Mouse (Mus musculus) midbrain, embryonic 13.5 days (tissue): Measurements from ENCODE around the gene Ntn4. TPM values are rescaled to one million over a fixed set of nuclear protein-coding genes. Genes with fewer than 3 reads are reported as not detected.

Experiments
- ATAC-seq: fragments of 200-750 bp; cut with Nextera tagmentation; 2 replicates; pipeline ENCODE4 v1.8.0; 2017; ENCODE audit warnings: mild to moderate bottlenecking, moderate TSS enrichment, moderate library complexity
- H3K27ac ChIP-seq: fragments of 300-500 bp; sonication (generic); 2 replicates; pipeline ENCODE4 v1.5.1; 2015; ENCODE audit warnings: inconsistent platforms, mild to moderate bottlenecking, moderate library complexity
- H3K27me3 ChIP-seq: fragments of 300-500 bp; sonication (generic); 2 replicates; pipeline ENCODE4 v1.6.1; 2015; ENCODE audit warnings: mild to moderate bottlenecking, inconsistent platforms
- H3K36me3 ChIP-seq: fragments of 300-500 bp; sonication (generic); 2 replicates; pipeline ENCODE4 v1.6.1; 2015; ENCODE audit warnings: mild to moderate bottlenecking, inconsistent platforms
- H3K4me1 ChIP-seq: fragments of 300-500 bp; sonication (generic); replicated peaks from 2 replicates; pipeline ENCODE4 v1.6.1; 2015; ENCODE audit warnings: inconsistent platforms
- H3K4me2 ChIP-seq: fragments of 300-500 bp; sonication (generic); replicated peaks from 2 replicates; pipeline ENCODE4 v1.6.1; 2015; ENCODE audit warnings: moderate library complexity, mild to moderate bottlenecking, inconsistent platforms
- H3K4me3 ChIP-seq: fragments of 300-500 bp; sonication (generic); replicated peaks from 2 replicates; pipeline ENCODE4 v1.5.1; 2015; ENCODE audit warnings: mild to moderate bottlenecking, inconsistent platforms
- H3K9ac ChIP-seq: fragments of 300-500 bp; sonication (generic); replicated peaks from 2 replicates; pipeline ENCODE4 v1.6.1; 2015; ENCODE audit warnings: mild to moderate bottlenecking, inconsistent platforms
- H3K9me3 ChIP-seq: fragments of 300-500 bp; sonication (generic); 2 replicates; pipeline ENCODE4 v1.6.1; 2016; ENCODE audit warnings: mild to moderate bottlenecking, inconsistent platforms
- WGBS: fragments of 180-500 bp; shearing (Covaris S2); methylation state at CpG from one replicate; pipeline ENCODE4 v1.1.7; 2015; 5-methylcytosine and 5-hydroxymethylcytosine counted together
- polyA plus RNA-seq: library from polyadenylated mRNA; unstranded; fragments of >200 nt; fragmentation: Nextera tagmentation; extraction: Ambion mirVana; gene quantifications from 2 replicates; pipeline ENCODE4 v1.2.1, GENCODE M21; 2015

Ntn4 gene
- polyA plus RNA-seq, 1 experiment from 2014 or later: 2.0 TPM

- H3K36me3 ChIP-seq: 0 out of 2 replicates have a peak, but pooled peaks cover 2% of the 10 kb centered on the region
- peaks cover 23% of the 10 kb centered on the region for H3K4me1 ChIP-seq
- peak overlapping the region; percentile 15; the same call in 1 of the 2 replicates for H3K27ac ChIP-seq
- ATAC-seq: peak; percentile 67
- H3K4me2 ChIP-seq: no peak overlapping the region
- WGBS: 33% methylated on average over 14 of the region's 14 CpGs
- no peak overlapping the region for H3K4me3 ChIP-seq
- H3K9ac ChIP-seq: no peak overlapping the region
- no peaks in the 10 kb centered on the region for H3K9me3 ChIP-seq
- no peaks in the 10 kb centered on the region for H3K27me3 ChIP-seq
Measured at GRCm38 (mm10) chr10:93751302-93751701, 110.8 kb downstream of the Ntn4 start.

- WGBS: 78% methylated on average over 13 of the region's 13 CpGs
- Histone ChIP-seq H3K27ac (no peak overlapping the region), H3K9ac (no peak overlapping the region), H3K27me3 (no peaks in the 10 kb centered on the region), H3K4me1 (peaks cover 25% of the 10 kb centered on the region), H3K4me3 (no peak overlapping the region), H3K36me3 (no peaks in the 10 kb centered on the region), H3K9me3 (no peaks in the 10 kb centered on the region), H3K4me2 (no peak overlapping the region)
- no peak for ATAC-seq
Measured at GRCm38 (mm10) chr10:93753711-93754391, 113.4 kb downstream of the Ntn4 start.

GRCm38 (mm10) chr10:93756211-93756610 is 115.7 kb downstream of the Ntn4 start:
- H3K4me3 ChIP-seq: no peak overlapping the region
- no peaks in the 10 kb centered on the region for H3K36me3 ChIP-seq
- no peak overlapping the region for H3K4me2 ChIP-seq
- 19% methylated on average over 10 of the region's 10 CpGs for WGBS
- H3K4me1 ChIP-seq: peaks cover 14% of the 10 kb centered on the region
- no peak overlapping the region for H3K27ac ChIP-seq
- no peaks in the 10 kb centered on the region for H3K9me3 ChIP-seq
- ATAC-seq: 0 out of 2 replicates have a peak, but pooled peaks have one; percentile 27
- H3K9ac ChIP-seq: no peak overlapping the region
- no peaks in the 10 kb centered on the region for H3K27me3 ChIP-seq

- H3K27me3 ChIP-seq: no peaks in the 10 kb centered on the region
- ATAC-seq: no peak
Measured at GRCm38 (mm10) chr10:93759644-93760043, 119.2 kb downstream of the Ntn4 start.

GRCm38 (mm10) chr10:93760429-93760828 is 119.9 kb downstream of the Ntn4 start:
- no peak overlapping the region for H3K9ac ChIP-seq
- no peak overlapping the region for H3K4me3 ChIP-seq
- no peak overlapping the region for H3K4me2 ChIP-seq
- H3K27me3 ChIP-seq: no peaks in the 10 kb centered on the region
- no peak overlapping the region for H3K27ac ChIP-seq
- no peaks in the 10 kb centered on the region for H3K36me3 ChIP-seq
- peaks cover 7% of the 10 kb centered on the region; the same call in 1 of the 2 replicates for H3K4me1 ChIP-seq
- 86% methylated on average over 5 of the region's 5 CpGs for WGBS
- H3K9me3 ChIP-seq: no peaks in the 10 kb centered on the region
- ATAC-seq: no peak

More at GRCm38 (mm10) chr10:93759644-93760043, 119.2 kb downstream of the Ntn4 start:
- 71% methylated on average over 4 of the region's 4 CpGs for WGBS
- Histone ChIP-seq H3K9ac (no peak overlapping the region), H3K4me3 (no peak overlapping the region), H3K27ac (no peak overlapping the region), H3K9me3 (no peaks in the 10 kb centered on the region), H3K4me2 (no peak overlapping the region), H3K4me1 (peaks cover 7% of the 10 kb centered on the region; the same call in 1 of the 2 replicates), H3K36me3 (no peaks in the 10 kb centered on the region)

- no peak overlapping the region for H3K4me3 ChIP-seq
- ATAC-seq: no peak
- H3K27ac ChIP-seq: no peak overlapping the region
- no peaks in the 10 kb centered on the region for H3K4me1 ChIP-seq
- 42% methylated on average over 5 of the region's 5 CpGs for WGBS
- no peaks in the 10 kb centered on the region for H3K9me3 ChIP-seq
- H3K27me3 ChIP-seq: no peaks in the 10 kb centered on the region
- H3K36me3 ChIP-seq: no peaks in the 10 kb centered on the region
- no peak overlapping the region for H3K9ac ChIP-seq
- H3K4me2 ChIP-seq: no peak overlapping the region
Measured at GRCm38 (mm10) chr10:93763074-93763473, 122.6 kb downstream of the Ntn4 start.

- no peaks in the 10 kb centered on the region for H3K4me1 ChIP-seq
- no peak for ATAC-seq
Measured at GRCm38 (mm10) chr10:93766221-93766620, 125.7 kb downstream of the Ntn4 start.

GRCm38 (mm10) chr10:93767245-93767644 is 126.8 kb downstream of the Ntn4 start:
- WGBS: 72% methylated on average over 5 of the region's 5 CpGs
- no peak for ATAC-seq

More at GRCm38 (mm10) chr10:93766221-93766620, 125.7 kb downstream of the Ntn4 start:
- Histone ChIP-seq H3K27me3 (no peaks in the 10 kb centered on the region), H3K4me3 (no peak overlapping the region), H3K9me3 (no peaks in the 10 kb centered on the region), H3K4me2 (no peak overlapping the region), H3K36me3 (no peaks in the 10 kb centered on the region), H3K9ac (no peak overlapping the region), H3K27ac (no peak overlapping the region)
- WGBS: 91% methylated on average over 5 of the region's 5 CpGs

GRCm38 (mm10) chr10:93768222-93768621 is 127.7 kb downstream of the Ntn4 start:
- WGBS: 65% methylated on average over 9 of the region's 9 CpGs
- H3K4me2 ChIP-seq: no peak overlapping the region
- no peak overlapping the region for H3K4me3 ChIP-seq
- no peak overlapping the region for H3K9ac ChIP-seq
- no peaks in the 10 kb centered on the region for H3K27me3 ChIP-seq
- H3K4me1 ChIP-seq: 0 out of 2 replicates have a peak, but pooled peaks cover 3% of the 10 kb centered on the region
- H3K9me3 ChIP-seq: no peaks in the 10 kb centered on the region
- no peaks in the 10 kb centered on the region for H3K36me3 ChIP-seq
- ATAC-seq: no peak
- no peak overlapping the region for H3K27ac ChIP-seq

More at GRCm38 (mm10) chr10:93767245-93767644, 126.8 kb downstream of the Ntn4 start:
- no peaks in the 10 kb centered on the region for H3K9me3 ChIP-seq
- no peaks in the 10 kb centered on the region for H3K27me3 ChIP-seq
- H3K4me3 ChIP-seq: no peak overlapping the region
- H3K4me1 ChIP-seq: 0 out of 2 replicates have a peak, but pooled peaks cover 3% of the 10 kb centered on the region
- no peak overlapping the region for H3K27ac ChIP-seq
- H3K36me3 ChIP-seq: no peaks in the 10 kb centered on the region
- no peak overlapping the region for H3K4me2 ChIP-seq
- H3K9ac ChIP-seq: no peak overlapping the region

- ATAC-seq: 0 out of 2 replicates have a peak, but pooled peaks have one; percentile 40
- Histone ChIP-seq H3K9me3 (no peaks in the 10 kb centered on the region), H3K9ac (no peak overlapping the region), H3K4me3 (no peak overlapping the region), H3K36me3 (no peaks in the 10 kb centered on the region), H3K4me1 (0 out of 2 replicates have a peak, but pooled peaks cover 3% of the 10 kb centered on the region), H3K27me3 (no peaks in the 10 kb centered on the region), H3K27ac (no peak overlapping the region), H3K4me2 (no peak overlapping the region)
- 40% methylated on average over 9 of the region's 9 CpGs for WGBS
Measured at GRCm38 (mm10) chr10:93771931-93772465, 131.5 kb downstream of the Ntn4 start.

GRCm38 (mm10) chr10:93772492-93772891 is 132.0 kb downstream of the Ntn4 start:
- ATAC-seq: no peak
- H3K9me3 ChIP-seq: no peaks in the 10 kb centered on the region
- no peak overlapping the region for H3K4me2 ChIP-seq
- WGBS: 94% methylated on average over 3 of the region's 3 CpGs
- H3K4me3 ChIP-seq: no peak overlapping the region
- no peaks in the 10 kb centered on the region for H3K27me3 ChIP-seq
- H3K27ac ChIP-seq: no peak overlapping the region
- no peaks in the 10 kb centered on the region for H3K36me3 ChIP-seq
- H3K4me1 ChIP-seq: 0 out of 2 replicates have a peak, but pooled peaks cover 3% of the 10 kb centered on the region
- no peak overlapping the region for H3K9ac ChIP-seq

GRCm38 (mm10) chr10:93776731-93777151 is 136.3 kb downstream of the Ntn4 start:
- Histone ChIP-seq H3K4me3 (no peak overlapping the region), H3K4me1 (0 out of 2 replicates have a peak, but pooled peaks cover 3% of the 10 kb centered on the region), H3K9ac (no peak overlapping the region), H3K4me2 (no peak overlapping the region), H3K9me3 (no peaks in the 10 kb centered on the region), H3K27ac (no peak overlapping the region), H3K27me3 (no peaks in the 10 kb centered on the region), H3K36me3 (no peaks in the 10 kb centered on the region)
- no peak for ATAC-seq
- WGBS: 51% methylated on average over 5 of the region's 5 CpGs
